Mouse (Mus musculus) lung, postnatal 4 days (tissue): Measurements from ENCODE around the gene Npnt.

Experiments
- DNase-seq, 2 experiments: peaks; one replicate each; pipeline ENCODE4 v3.0.0; 2021

The Npnt gene

DNA sequence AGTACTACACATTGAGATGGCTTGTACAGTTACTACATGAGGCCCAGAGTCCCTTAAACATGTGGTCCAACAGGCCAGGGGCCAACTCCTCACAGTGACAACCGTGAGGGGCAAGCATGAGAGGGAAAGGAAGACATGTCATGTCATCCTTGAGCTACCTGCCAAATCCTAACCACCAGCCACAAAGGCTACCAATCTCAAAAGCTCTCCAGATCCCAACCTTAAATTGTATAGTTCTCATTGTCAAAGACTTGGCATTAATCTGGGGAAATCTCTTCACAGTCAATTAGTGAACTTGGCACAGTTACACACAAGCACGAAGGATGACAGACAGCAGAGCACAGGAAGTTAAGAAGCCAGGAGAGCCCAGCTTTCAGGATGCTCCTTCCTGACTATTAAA, 15.4 kb downstream of the Npnt start:
- no peak for DNase-seq

DNA sequence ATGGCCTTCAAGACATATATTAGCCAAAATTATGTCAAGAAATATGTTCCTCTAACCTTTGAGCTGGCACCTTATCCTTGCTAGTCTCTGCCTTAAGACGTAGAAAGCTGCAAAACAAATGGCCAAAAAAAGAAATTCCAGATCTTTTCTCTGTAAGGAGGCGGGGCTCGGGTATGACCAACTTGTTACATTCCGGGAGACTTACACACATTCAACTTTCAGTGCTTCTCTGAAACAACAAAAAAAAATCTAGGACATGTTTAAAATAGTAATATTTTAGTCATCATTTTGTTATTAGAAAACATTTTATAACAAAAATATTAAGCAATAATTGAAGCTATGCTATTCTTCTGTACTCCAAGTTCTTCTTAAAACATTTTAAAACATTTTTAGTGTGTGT, 18.6 kb downstream of the Npnt start:
- DNase-seq: no peak

- DNase-seq: no peak
Measured at GRCm38 (mm10) chr3:132929866-132930265, 20.2 kb downstream of the Npnt start.

- no peak for DNase-seq
Measured at GRCm38 (mm10) chr3:132928186-132928585, 21.9 kb downstream of the Npnt start.

DNA sequence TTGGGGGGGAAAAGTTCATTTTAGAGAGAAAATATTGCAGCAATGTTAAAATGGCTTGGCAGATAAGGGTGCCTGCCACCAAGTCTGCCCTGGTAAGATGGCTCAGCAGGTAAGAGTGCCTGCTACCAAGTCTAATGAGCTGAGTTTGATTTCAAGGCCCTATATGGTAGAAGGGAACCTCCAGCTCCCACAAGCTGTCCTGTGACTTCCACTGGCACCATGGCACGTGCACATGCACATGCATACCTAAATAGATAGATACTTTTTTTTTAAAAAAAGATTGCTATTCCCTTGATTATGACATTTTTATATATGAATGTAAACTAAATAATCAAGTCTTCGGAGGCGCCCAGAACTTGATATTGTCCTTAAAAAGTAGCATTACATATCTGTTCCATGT, 30.3 kb downstream of the Npnt start:
- no peak for DNase-seq

GRCm38 (mm10) chr3:132919240-132919639, 30.9 kb downstream of the Npnt start:
- no peak for DNase-seq

DNA sequence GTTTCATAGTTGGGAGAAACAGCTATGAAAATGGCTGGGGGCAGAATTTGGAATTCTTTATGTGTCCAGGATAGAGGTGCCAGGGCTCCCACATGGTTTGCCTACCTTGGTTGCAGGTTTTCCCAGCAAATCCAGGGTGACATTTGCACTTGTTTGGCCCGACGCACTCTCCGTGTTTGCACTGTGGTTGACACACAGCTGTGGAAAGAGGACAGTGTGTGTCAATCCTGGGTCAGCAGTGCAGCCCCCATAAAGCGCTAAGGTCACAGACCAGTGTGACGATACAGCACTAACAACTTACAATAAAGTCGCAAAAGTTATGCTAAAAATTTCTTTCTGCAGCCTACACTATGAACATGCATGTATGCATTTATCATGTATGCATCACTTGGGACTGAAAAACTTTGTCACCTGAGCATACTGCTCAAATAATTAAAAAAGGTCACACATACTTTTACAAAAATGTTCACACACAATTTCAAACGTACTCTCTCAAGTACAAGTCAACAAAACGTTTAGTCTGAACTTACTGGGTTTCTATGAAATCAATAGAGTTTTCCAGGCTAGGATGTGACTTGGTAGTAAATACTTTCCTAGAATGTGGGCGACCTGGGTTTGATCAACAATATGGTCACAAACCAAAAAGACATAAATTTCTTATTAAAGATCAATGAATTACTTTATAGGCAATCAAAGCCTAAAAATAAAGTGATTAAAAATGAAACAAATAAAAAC, 32.6 kb downstream of the Npnt start:
- no peak for DNase-seq

- DNase-seq: no peak
Measured at GRCm38 (mm10) chr3:132915661-132916060, 34.4 kb downstream of the Npnt start.

DNA sequence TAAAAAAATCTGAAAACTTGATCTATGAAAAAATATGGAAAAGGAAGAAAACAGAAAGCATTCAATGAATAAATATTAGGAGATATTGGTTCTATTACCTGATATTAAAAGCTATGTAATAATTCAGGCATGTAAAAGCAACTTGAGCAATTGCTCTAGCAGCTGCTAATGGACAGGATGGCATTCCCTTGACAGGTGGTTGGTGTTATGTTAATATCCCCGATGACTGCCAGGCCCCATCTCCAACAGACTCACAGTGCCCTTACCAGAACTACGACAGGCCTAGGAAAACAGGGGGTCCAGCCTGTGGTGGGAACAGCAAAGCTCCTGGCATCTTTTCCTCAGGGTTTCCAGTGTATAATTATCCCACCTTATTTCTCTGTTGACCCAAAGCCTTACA, 37.7 kb downstream of the Npnt start:
- no peak for DNase-seq

DNA sequence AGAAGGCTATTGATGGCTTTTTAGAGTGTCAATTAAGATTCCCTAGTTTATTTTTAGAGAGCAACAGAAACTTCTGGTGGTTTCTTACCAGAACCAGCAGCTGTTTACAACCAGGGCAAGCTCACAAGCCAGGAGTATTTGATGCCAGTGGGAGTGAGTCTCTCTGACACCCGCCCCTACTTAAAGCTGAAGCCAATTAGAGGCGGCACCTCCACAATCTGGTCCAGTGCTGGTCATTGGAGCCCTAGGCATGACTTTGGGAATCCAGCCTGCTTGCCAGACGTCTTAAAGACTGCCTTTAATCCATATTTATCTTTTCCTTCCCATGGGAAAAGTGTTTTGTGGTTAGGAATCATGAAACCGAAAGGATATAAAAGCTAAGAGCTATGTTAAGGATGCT, 38.4 kb downstream of the Npnt start:
- DNase-seq: no peak

- DNase-seq: no peak
Measured at GRCm38 (mm10) chr3:132910727-132911126, 39.4 kb downstream of the Npnt start.

DNA sequence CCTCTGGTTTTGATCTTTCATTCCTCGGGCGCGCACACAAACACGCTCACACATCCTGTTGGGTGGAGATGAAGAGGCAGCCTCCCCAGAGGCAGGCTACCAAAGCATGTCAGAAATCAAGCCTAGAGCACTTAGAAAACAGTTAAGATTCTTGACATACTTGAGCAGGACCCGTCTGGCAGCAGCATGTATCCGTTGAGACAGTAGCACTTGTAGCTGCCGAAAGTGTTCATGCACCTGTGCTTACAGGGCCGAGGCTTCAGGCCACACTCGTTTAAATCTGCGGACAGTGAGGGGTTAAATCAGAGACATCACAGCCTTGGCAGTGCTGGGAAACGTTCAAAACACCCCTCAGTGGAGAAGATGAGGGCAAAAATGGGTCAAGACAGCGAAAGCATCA, 40.4 kb downstream of the Npnt start:
- DNase-seq: peak in 1 of 2 experiments; percentile 49

- no peak for DNase-seq
Measured at GRCm38 (mm10) chr3:132907506-132908203, 42.4 kb downstream of the Npnt start.

DNA sequence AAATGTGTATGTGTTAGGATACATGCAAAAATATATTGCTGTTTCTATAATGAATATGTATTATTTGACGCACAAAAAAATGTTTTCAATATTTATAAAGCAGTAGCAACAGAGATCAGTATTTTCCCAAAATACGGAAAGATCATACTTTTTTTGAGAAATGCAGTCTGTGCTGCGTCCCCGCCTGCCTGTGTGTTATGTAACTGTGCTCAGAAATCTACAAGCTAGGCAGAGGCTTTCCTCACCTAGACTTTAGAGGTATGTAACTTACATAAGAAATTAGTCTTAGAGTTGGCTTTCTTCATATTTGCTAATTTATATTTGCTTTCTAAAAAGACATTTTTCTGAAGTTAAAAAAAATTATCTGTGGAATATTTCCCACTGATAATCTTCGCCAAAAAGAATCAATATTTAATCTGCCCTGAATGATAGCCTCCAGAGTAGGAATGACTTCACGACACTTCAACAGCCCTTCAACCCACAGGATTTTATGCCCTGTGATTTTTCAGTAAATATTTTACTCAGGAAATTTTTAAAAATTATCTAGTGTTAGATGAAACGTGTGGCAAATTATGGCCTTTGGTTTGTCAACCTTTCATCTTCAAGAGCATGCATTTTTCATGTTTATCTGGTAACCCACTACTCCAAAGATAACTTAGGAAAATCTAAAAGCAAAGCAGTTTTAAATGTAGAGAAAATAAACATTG, 44.7 kb downstream of the Npnt start:
- no peak for DNase-seq

- no peak for DNase-seq
Measured at GRCm38 (mm10) chr3:132903386-132903785, 46.7 kb downstream of the Npnt start.

GRCm38 (mm10) chr3:132902921-132903320, 47.2 kb downstream of the Npnt start:
- DNase-seq: no peak

DNA sequence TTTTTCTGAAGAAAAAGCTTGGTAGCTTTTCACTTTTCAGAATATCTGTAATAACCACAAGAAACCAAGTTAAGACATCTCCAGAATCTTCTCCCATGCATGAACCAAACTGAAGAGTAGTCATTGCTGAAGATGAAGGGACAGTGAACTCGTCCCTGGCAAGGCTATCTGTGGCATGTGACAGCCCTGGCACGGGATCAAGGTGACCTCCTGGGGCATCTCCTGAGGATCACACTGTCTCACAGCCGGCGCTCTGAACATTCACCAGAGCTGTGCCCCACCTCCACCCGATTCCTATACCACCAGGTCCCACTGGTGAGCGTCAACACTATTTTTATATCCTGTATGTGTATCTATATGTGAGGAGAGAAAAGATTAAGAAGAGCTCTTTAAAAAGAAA, 47.9 kb downstream of the Npnt start:
- no peak for DNase-seq

GRCm38 (mm10) chr3:132897891-132898290, 52.2 kb downstream of the Npnt start:
- DNase-seq: no peak

DNA sequence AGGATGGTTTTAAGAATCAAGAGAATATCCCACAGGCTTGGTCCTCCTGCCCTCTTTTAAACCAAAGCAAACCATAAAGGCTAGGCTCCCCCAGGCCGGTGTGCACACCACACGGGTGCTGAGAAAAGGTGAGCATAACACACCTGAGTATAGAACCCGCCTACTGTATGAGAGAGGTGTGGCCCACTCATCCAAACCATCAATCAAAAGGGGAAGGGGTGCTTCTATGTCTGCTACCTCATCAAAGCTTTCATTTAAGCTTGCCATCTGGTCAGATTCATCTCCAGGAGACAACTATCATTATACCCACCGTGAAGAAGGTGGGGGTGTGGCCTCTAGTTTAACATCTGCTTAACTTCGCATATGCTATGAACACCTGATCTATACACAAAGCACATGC, 52.7 kb downstream of the Npnt start:
- no peak for DNase-seq

GRCm38 (mm10) chr3:132894086-132894485, 56.0 kb downstream of the Npnt start:
- DNase-seq: no peak

DNA sequence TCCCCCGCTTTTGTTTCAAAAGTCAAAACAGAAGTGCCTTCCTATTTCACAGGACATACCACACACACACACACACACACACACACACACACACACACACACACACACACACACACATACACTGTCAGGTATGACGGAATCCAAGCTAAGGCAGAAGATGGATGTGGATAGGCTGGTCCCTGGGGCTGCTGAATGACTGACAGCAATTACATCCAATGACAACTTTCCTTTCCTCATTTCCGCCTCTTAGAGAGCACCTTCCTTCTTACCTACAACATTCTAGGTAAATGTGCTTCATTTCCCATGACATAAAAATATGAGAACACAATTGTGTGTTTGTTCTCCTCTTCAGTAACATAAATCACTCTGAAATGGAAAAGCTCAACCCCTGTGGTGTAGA, 56.4 kb downstream of the Npnt start:
- DNase-seq: no peak

GRCm38 (mm10) chr3:132893044-132893443, 57.0 kb downstream of the Npnt start:
- DNase-seq: no peak

- no peak for DNase-seq
Measured at GRCm38 (mm10) chr3:132892481-132892880, 57.6 kb downstream of the Npnt start.
